Mouse (Mus musculus) erythroblast, embryonic 14.5 days (primary cell): ENCODE measurements around the gene Olfr190.

ENCODE experiments used
- GATA1 ChIP-seq: IDR thresholded peaks from 2 replicates; pipeline ENCODE4 v1.6.1; 2012; ENCODE audit warnings: low read length, inconsistent platforms, mixed read lengths
- TAL1 ChIP-seq: IDR thresholded peaks from 3 replicates; pipeline ENCODE4 v1.6.1; 2012; ENCODE audit warnings: low read length, inconsistent platforms, mixed read lengths

DNA sequence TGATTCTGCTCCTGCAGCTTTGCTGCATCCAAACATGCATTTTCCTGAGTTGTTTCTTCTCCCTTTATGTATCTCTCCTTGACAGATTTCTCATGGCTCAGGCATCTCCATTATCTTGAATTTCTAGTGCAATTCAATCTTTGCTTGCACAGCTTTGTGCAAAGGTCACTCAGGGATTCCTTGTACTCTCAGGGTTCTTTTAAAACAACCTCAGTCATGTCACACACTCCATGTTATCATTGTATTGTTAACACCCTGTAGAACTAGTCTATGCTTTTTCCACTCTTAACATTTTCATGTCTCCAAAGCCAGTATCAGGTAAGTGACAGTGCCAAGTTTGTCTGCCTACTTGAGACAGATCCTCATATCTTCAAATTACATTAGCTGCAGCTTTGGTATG is 6.0 kb downstream of the Olfr190 start:
- no peak for TF ChIP-seq TAL1
- TF ChIP-seq GATA1, result no peak
